Mouse (Mus musculus) hindbrain, postnatal 0 days (tissue): ENCODE measurements around the gene Jam3. TPM values are rescaled to one million over a fixed set of nuclear protein-coding genes. Genes with fewer than 3 reads are reported as not detected.
A peak's percentile ranks its signal among the peaks of the same experiment; 100 is the strongest.

Experiments
- ATAC-seq: fragments of 200-750 bp; cut with Nextera tagmentation; 2 replicates; pipeline ENCODE4 v1.8.0; 2017; ENCODE audit warnings: mild to moderate bottlenecking, moderate TSS enrichment, moderate library complexity
- DNase-seq: peaks from one replicate; pipeline ENCODE4 v3.0.0-alpha.2; 2015; ENCODE audit warnings: low spot score
- H3K27ac ChIP-seq: fragments of 300-500 bp; sonication (generic); 2 replicates; pipeline ENCODE4 v1.5.1; 2014; ENCODE audit warnings: mild to moderate bottlenecking
- H3K27me3 ChIP-seq: fragments of 300-500 bp; sonication (generic); 2 replicates; pipeline ENCODE4 v1.6.1; 2014; ENCODE audit warnings: low read length, mixed read lengths; ENCODE audit not compliant: insufficient read depth
- H3K36me3 ChIP-seq: fragments of 300-500 bp; sonication (generic); 2 replicates; pipeline ENCODE4 v1.6.1; 2014; ENCODE audit warnings: low read length, mixed read lengths; ENCODE audit not compliant: insufficient read depth
- H3K4me1 ChIP-seq: fragments of 300-500 bp; sonication (generic); 2 replicates; pipeline ENCODE4 v1.6.1; 2014; ENCODE audit warnings: antibody characterized with exemption, low read length, mixed read lengths; ENCODE audit not compliant: insufficient read depth
- H3K4me2 ChIP-seq: fragments of 300-500 bp; sonication (generic); 2 replicates; pipeline ENCODE4 v1.6.1; 2014; ENCODE audit warnings: low read depth, mild to moderate bottlenecking, low read length, moderate library complexity, mixed read lengths
- H3K4me3 ChIP-seq: fragments of 300-500 bp; sonication (generic); 2 replicates; pipeline ENCODE4 v1.5.1; 2014; ENCODE audit warnings: low read length
- H3K9ac ChIP-seq: fragments of 300-500 bp; sonication (generic); replicated peaks from 2 replicates; pipeline ENCODE4 v1.6.1; 2014; ENCODE audit warnings: mild to moderate bottlenecking, low read length, moderate library complexity, mixed read lengths
- H3K9me3 ChIP-seq: fragments of 300-500 bp; sonication (generic); 2 replicates; pipeline ENCODE4 v1.6.1; 2016; ENCODE audit warnings: low read length, mixed read lengths
- CTCF ChIP-seq: IDR thresholded peaks from 2 replicates; pipeline ENCODE4 v1.5.1; 2016; ENCODE audit warnings: antibody characterized with exemption, control low read depth, low read depth
- WGBS: fragments of 180-500 bp; shearing (Covaris S2); extraction: QIAGEN DNeasy Blood & Tissue Kit; methylation state at CpG from one replicate; pipeline ENCODE4 v1.1.7; 2014; 5-methylcytosine and 5-hydroxymethylcytosine counted together
- polyA plus RNA-seq: library from polyadenylated mRNA; unstranded; fragments of >200 nt; fragmentation: Nextera tagmentation; extraction: Ambion mirVana; gene quantifications from 2 replicates; pipeline ENCODE4 v1.2.1, GENCODE M21; 2015
- total RNA-seq: library from RNA; depleted of rRNA; stranded (reverse); fragments of >200 nt; gene quantifications from 2 replicates; pipeline ENCODE4 v1.2.3, GENCODE M21; 2014; rRNA removed

Jam3 gene
- total RNA-seq, result 33.8 and 37.6 TPM in 2 replicates
- 28.9 and 32.6 TPM in 2 replicates for polyA plus RNA-seq

DNA sequence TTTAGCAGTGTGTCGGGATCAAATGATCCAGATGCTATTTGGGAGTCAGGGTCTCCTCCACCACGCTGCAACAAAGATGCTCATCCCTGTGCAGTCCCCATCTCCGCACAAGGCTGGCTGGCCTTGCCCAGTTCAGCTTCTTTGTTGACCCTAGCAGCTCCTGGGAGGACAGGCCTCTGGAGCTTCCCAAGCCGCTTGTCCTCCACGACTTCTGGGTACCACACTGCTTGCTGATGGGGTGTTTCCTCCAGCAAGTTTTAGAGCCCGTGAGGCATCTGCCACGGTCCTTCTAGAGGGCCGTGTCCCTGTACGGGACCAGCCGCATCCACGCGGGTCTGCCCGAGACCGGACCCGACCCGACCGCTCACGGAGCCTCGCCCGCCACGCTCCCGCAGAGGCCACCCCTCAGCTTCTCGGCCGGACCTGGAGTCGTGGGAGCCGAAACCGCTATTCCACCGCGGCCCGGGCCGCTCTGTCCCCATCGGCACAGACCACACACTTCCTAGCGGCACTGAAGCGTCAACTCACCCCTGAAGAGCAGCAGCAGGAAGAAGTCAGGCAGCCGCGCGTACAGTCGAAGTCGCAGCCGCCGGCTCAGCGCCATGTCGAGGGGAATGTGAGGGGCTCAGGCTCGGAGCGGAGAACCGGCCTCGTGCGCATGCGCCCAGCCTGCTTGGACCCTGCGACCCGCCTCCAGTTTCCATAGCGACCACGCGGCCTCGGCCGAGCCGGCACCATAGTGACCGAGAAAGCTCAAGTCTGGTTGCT is at the start of gene Jam3:
Gene Jam3, minus strand, starts transcription at position 659 of the 768 bp plus-strand sequence.
- Histone ChIP-seq H3K27ac (peak within 1 kb of the TSS; percentile 80), H3K9ac (peak within 1 kb of the TSS; percentile 65), H3K27me3 (no peaks in the 10 kb centered on the region), H3K4me1 (peaks cover 7% of the 10 kb centered on the region; the same call in 1 of the 2 replicates), H3K36me3 (no peaks in the 10 kb centered on the region), H3K4me2 (peak within 1 kb of the TSS; percentile 62), H3K9me3 (no peaks in the 10 kb centered on the region), H3K4me3 (peak within 1 kb of the TSS; percentile 60)
- under 1% methylated on average over 58 of the region's 58 CpGs for WGBS
- peak; percentile 99 for DNase-seq
- peak; percentile 27; the same call in 1 of the 2 replicates for TF ChIP-seq CTCF
- peak; percentile 99 for ATAC-seq

DNA sequence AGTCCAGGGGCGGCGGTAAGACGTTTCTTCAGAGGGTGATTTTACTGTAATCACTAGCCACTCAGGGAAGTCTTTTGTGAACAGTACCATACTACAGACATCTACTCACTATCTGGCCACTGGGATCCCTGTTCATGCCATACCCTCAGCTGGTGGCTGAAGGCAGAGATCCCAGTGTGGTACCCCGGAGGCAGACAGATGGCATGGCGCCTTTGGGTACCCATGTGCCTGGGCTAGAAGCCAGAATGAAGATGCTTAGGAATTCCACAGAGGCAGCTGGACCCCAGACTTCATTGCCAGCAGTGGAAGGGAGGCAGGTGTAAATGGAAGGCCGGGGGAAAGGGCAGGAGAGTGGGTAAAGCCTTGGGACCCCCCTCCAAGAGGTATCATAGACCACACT is 49.0 kb upstream of the Jam3 start:
- Histone ChIP-seq H3K27me3 (no peaks in the 10 kb centered on the region), H3K9me3 (no peaks in the 10 kb centered on the region), H3K9ac (no peak overlapping the region), H3K4me3 (no peak overlapping the region), H3K36me3 (no peaks in the 10 kb centered on the region), H3K27ac (peak overlapping the region; percentile 11; the same call in 1 of the 2 replicates), H3K4me2 (no peak overlapping the region), H3K4me1 (peaks cover 13% of the 10 kb centered on the region; the same call in 1 of the 2 replicates)
- no peak for TF ChIP-seq CTCF
- peak; percentile 28 for ATAC-seq
- WGBS, result 57% methylated on average over 6 of the region's 6 CpGs
- DNase-seq, result peak; percentile 63

DNA sequence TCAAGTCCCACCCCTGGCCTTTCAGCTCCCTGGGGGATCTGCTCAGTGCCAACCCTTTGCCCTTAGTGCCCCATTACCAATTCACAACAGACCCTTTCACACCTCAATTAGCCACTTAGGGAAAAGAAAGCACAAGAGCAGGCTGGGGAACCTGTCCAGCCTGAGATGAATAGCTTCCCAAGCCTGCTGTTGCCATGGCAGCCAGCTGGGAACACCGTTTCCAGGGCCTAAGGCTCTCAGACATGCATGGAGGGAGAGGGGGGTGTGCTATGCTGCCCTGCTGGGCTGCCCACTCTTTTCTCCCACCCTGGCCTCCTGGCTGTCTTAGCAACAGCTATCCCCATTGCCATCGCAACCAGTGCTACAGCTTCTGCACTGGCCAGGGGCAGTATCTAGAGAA is 47.9 kb upstream of the Jam3 start:
- Histone ChIP-seq H3K36me3 (no peaks in the 10 kb centered on the region), H3K4me2 (no peak overlapping the region), H3K4me1 (peaks cover 13% of the 10 kb centered on the region; the same call in 1 of the 2 replicates)

DNA sequence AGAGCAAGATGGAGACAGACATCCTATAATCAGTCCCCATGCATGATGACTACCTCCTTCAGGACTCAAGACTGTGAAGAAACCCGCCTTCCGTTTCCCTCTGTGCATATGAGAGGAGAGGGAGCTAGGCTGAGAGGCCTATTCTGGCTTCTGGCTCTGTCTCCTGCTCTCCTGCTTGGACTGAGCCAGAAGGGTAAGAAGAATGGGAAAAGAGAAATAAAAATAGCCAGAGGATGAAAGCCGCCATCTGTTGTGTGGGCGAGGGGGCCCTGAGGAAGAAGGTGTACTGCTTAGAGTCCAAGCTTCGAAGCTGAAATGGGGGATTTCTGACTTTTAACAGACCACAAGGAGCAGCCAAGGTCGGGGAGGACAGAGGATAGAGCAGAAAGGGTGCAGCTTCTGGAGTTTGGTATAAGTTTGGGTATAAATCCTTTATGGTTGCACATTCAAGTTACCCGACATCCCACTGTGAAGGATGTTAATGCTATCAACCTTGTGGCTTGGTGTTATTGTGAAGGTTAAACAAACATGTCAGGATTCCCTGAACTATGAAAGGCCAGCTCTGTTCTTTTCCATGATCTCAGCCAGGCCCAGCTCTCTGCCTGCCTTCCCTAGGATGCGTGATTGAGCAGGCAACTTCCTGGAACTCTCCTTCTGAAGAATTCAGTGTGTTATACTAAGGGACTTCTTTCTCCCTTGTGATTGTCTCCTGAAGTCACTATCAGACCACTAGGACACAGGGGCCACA is 46.4 kb upstream of the Jam3 start:
- Histone ChIP-seq H3K9me3 (no peaks in the 10 kb centered on the region), H3K4me2 (no peak overlapping the region), H3K27me3 (no peaks in the 10 kb centered on the region), H3K4me3 (no peak overlapping the region), H3K4me1 (peaks cover 13% of the 10 kb centered on the region; the same call in 1 of the 2 replicates), H3K36me3 (no peaks in the 10 kb centered on the region), H3K9ac (no peak overlapping the region), H3K27ac (peak overlapping the region; percentile 68; the same call in 1 of the 2 replicates)
- TF ChIP-seq CTCF, result no peak
- DNase-seq, result no peak
- ATAC-seq, result no peak
- 79% methylated on average over 8 of the region's 8 CpGs for WGBS

More for the DNA sequence above, 47.9 kb upstream of the Jam3 start:
- no peaks in the 10 kb centered on the region for H3K27me3 ChIP-seq
- DNase-seq, result peak; percentile 94
- no peak overlapping the region for H3K4me3 ChIP-seq
- no peak for TF ChIP-seq CTCF
- peak overlapping the region; percentile 68 for H3K27ac ChIP-seq
- no peaks in the 10 kb centered on the region for H3K9me3 ChIP-seq
- no peak overlapping the region for H3K9ac ChIP-seq
- peak; percentile 98 for ATAC-seq
- WGBS, result 6% methylated on average over 2 of the region's 2 CpGs

DNA sequence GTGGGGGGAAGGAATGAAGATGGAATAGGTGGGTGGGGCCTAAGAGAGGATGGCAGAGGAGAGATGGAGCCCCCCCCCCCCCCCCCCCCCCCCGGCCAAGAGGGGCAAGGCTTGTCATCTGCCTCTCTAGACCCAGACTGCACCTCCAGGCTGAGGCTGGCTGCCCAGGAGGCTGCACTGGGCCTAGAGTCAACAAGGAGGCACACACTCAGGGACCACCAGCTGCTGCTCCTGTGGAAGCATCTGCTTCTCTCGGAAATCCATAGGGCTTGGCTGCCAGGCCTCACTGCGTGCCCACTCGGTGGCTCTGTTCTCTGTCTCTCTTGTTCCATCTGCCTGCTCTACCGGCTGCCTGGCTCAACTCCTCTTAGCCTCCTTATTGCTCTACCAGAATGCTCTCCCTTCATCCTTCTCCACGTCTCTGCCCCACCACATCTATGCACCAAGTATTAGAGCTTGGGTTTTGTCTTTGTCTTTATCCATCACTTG is 38.4 kb upstream of the Jam3 start:
- no peaks in the 10 kb centered on the region for H3K36me3 ChIP-seq
- TF ChIP-seq CTCF, result no peak
- no peak overlapping the region for H3K9ac ChIP-seq
- H3K27ac ChIP-seq, result peak overlapping the region; percentile 85; the same call in 1 of the 2 replicates
- 32% methylated on average over 5 of the region's 6 CpGs for WGBS
- H3K27me3 ChIP-seq, result no peaks in the 10 kb centered on the region
- peak; percentile 74 for DNase-seq
- peaks cover 23% of the 10 kb centered on the region for H3K4me1 ChIP-seq
- no peak overlapping the region for H3K4me3 ChIP-seq
- H3K9me3 ChIP-seq, result no peaks in the 10 kb centered on the region
- peak; percentile 44 for ATAC-seq
- H3K4me2 ChIP-seq, result no peak overlapping the region

DNA sequence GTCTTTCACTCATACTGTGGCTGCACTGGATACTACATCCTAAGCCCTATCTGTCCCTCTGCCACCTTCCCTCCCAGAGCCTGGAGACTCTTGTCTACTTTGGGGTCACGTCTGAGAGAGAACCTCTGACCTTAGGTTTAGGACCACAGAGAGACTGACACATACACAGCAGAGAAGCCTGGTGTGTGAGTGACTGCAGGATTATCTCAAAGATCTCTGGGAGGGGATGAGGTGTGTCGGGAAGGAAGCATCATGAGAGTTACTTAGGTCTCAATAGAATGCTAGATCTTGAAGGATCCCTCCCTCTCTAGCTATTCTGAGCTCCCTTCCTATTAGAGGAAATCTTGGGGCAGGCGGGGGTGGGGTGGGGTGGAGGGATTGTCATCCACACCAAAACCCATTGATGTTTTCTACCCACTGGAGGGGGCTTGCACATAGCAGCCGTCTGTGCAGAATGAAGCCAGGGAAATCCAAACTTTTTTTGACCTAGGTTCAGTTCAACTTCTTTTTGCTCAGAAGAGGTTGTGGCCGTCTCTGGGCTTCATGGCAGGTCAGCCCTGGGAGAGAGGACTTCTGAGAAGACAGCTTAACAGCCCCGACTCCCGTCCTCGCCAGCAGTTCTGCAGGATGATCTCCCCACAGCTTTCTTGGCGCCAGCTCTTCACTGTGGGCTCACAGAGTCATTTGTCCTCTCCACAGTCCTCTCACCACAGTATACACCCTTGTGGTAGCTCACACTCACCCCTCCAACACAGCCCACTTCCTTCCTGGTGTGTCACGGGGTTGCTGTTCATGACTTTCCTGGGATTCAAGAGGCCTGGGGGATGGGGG is 37.8 kb upstream of the Jam3 start:
- H3K4me2 ChIP-seq, result peak overlapping the region; percentile 55; the same call in 1 of the 2 replicates

More for the DNA sequence above, 37.8 kb upstream of the Jam3 start:
- ATAC-seq (no peak), DNase-seq (no peak)
- H3K36me3 ChIP-seq, result no peaks in the 10 kb centered on the region
- H3K4me1 ChIP-seq, result peaks cover 23% of the 10 kb centered on the region
- no peaks in the 10 kb centered on the region for H3K27me3 ChIP-seq
- TF ChIP-seq CTCF, result no peak
- no peaks in the 10 kb centered on the region for H3K9me3 ChIP-seq
- 42% methylated on average over 10 of the region's 10 CpGs for WGBS
- no peak overlapping the region for H3K4me3 ChIP-seq
- peak overlapping the region; percentile 85 for H3K27ac ChIP-seq
- no peak overlapping the region for H3K9ac ChIP-seq
